Mouse (Mus musculus): Measurements from ENCODE around the gene Trp53i13.

The Trp53i13 gene

GRCm38 (mm10) chr11:77508068-77509021, 7.4 kb downstream of the Trp53i13 start:
- DNase-seq (ENCODE audit: low read depth): peak; percentile 90

GRCm38 (mm10) chr11:77507426-77507825, 8.4 kb downstream of the Trp53i13 start:
- DNase-seq (ENCODE audit: low read depth): no peak

GRCm38 (mm10) chr11:77506941-77507340, 8.8 kb downstream of the Trp53i13 start:
- no peak for DNase-seq (ENCODE audit: low read depth)

GRCm38 (mm10) chr11:77506273-77506672, 9.5 kb downstream of the Trp53i13 start:
- DNase-seq (ENCODE audit: low read depth): no peak

- DNase-seq (ENCODE audit: low read depth): no peak
Observed at GRCm38 (mm10) chr11:77505291-77505980, 10.3 kb downstream of the Trp53i13 start.

GRCm38 (mm10) chr11:77504377-77504776, 11.4 kb downstream of the Trp53i13 start:
- DNase-seq (ENCODE audit: low read depth): no peak

GRCm38 (mm10) chr11:77503511-77503910, 12.3 kb downstream of the Trp53i13 start:
- DNase-seq (ENCODE audit: low read depth): no peak

GRCm38 (mm10) chr11:77502481-77502880, 13.3 kb downstream of the Trp53i13 start:
- DNase-seq (ENCODE audit: low read depth): no peak

- DNase-seq (ENCODE audit: low read depth): no peak
Observed at GRCm38 (mm10) chr11:77501971-77502370, 13.8 kb downstream of the Trp53i13 start.

GRCm38 (mm10) chr11:77501392-77501791, 14.4 kb downstream of the Trp53i13 start:
- peak; percentile 89 for DNase-seq (ENCODE audit: low read depth)

GRCm38 (mm10) chr11:77500361-77501325, 15.1 kb downstream of the Trp53i13 start:
- no peak for DNase-seq (ENCODE audit: low read depth)

- no peak for DNase-seq (ENCODE audit: low read depth)
Observed at GRCm38 (mm10) chr11:77499354-77499753, 16.4 kb downstream of the Trp53i13 start.

- DNase-seq (ENCODE audit: low read depth): no peak
Observed at GRCm38 (mm10) chr11:77498261-77499139, 17.3 kb downstream of the Trp53i13 start.

- DNase-seq (ENCODE audit: low read depth): no peak
Observed at GRCm38 (mm10) chr11:77497851-77498250, 17.9 kb downstream of the Trp53i13 start.

- peak; percentile 81 for DNase-seq (ENCODE audit: low read depth)
Observed at GRCm38 (mm10) chr11:77497341-77497756, 18.4 kb downstream of the Trp53i13 start.

GRCm38 (mm10) chr11:77495507-77495906, 20.3 kb downstream of the Trp53i13 start:
- no peak for DNase-seq (ENCODE audit: low read depth)

- DNase-seq (ENCODE audit: low read depth): no peak
Observed at GRCm38 (mm10) chr11:77494782-77495181, 21.0 kb downstream of the Trp53i13 start.

GRCm38 (mm10) chr11:77494344-77494676, 21.5 kb downstream of the Trp53i13 start:
- no peak for DNase-seq (ENCODE audit: low read depth)

GRCm38 (mm10) chr11:77493512-77494343, 22.1 kb downstream of the Trp53i13 start, which contains the start of gene Git1:
Gene Git1 (plus strand): TSS chr11:77493562.
- peak; percentile 58 for DNase-seq (ENCODE audit: low read depth)

GRCm38 (mm10) chr11:77492911-77493332, 22.9 kb downstream of the Trp53i13 start:
- DNase-seq (ENCODE audit: low read depth): peak; percentile 94

Data from naive thymus-derived CD4-positive, alpha-beta T cell, adult 2 months (primary cell).